Mouse (Mus musculus): Measurements from ENCODE around the gene Pygo2. TPM values are rescaled to one million over a fixed set of nuclear protein-coding genes. Genes with fewer than 3 reads are reported as not detected.
A peak's percentile ranks its signal among the peaks of the same experiment; 100 is the strongest.

Gene Pygo2
- polyA plus RNA-seq, 1 experiment from 2014 or later: 44.0 TPM

DNA sequence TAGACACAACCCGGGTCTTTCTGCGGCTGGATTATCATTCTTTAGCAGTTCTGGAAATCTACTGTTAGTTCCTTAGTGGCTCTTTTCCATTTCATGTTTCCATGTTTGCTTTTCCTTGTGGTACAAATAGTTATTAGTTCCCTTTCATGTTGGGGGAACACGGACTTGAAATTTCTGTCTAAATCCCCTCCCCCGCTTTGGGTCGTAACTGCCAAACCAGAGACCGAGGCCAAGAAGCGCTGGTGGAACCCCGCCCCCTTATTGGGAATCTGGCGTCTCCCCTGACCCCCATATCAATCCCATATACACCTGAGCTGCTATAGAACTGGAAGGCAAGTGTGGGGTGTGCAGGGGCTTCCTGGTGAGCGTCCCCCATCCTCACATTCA lies 34.6 kb upstream of the Pygo2 start:
- no peak overlapping the region for H3K27ac ChIP-seq
- no peaks in the 10 kb centered on the region for H3K36me3 ChIP-seq (replicated peaks)
- no peak for ATAC-seq (replicated peaks)
- H3K4me1 ChIP-seq: peaks cover 65% of the 10 kb centered on the region
- WGBS: 5% methylated on average over 10 of the region's 10 CpGs
- H3K4me3 ChIP-seq: peak overlapping the region; percentile 46; the same call in 1 of the 2 replicates
- peaks cover 24% of the 10 kb centered on the region for H3K27me3 ChIP-seq (replicated peaks)
- H3K9ac ChIP-seq: no peak overlapping the region
- no peaks in the 10 kb centered on the region for H3K9me3 ChIP-seq
- peak overlapping the region; percentile 100 for H3K4me2 ChIP-seq

DNA sequence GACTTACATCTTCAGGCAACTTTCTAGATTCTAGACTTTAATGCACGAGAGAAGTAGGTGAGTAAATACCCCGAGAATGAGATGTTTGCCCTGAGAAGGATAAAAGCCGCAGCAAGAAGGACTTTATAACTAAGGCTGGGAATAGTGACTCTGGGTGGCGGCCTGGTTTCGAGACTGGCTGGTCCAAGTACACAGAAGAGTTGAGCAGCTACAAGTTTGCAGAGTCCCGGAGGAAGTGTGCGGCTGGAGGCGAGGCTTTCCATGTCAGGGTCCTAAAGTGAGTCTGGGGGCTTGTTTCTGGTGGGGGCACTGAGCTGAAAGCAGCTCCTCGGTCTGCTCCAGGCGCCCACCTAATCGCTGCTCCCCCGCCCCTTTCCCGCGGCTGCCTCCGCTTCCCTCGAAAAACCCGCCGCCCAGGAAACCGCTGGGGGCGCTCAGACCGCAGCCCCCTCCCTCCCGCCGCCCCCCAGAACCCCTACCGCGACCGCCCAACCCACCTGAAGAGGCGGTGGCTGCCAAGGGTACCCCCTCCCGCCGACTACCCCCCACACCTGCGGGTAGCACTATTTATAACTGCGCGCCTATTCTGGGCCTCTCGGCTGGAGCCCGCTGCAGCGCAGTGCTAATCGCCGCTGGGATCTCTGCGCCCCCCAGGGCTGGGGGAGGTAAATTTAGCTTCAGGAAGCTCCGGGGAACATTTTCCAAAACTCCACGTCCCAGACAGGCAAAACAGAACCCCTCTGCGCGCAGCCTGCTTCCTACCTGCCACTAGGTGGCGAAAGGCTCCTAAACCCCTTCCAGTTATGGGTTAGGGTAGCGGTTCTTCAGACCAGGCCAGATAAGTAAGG lies 34.0 kb upstream of the Pygo2 start:
- under 1% methylated on average over 44 of the region's 44 CpGs for WGBS
- no peaks in the 10 kb centered on the region for H3K36me3 ChIP-seq (replicated peaks)
- H3K27me3 ChIP-seq (replicated peaks): peaks cover 24% of the 10 kb centered on the region
- H3K9me3 ChIP-seq: no peaks in the 10 kb centered on the region
- H3K4me2 ChIP-seq: peak overlapping the region; percentile 100
- H3K4me3 ChIP-seq: peak overlapping the region; percentile 41
- H3K4me1 ChIP-seq: peaks cover 59% of the 10 kb centered on the region
- no peak overlapping the region for H3K27ac ChIP-seq
- H3K9ac ChIP-seq: peak overlapping the region; percentile 34
- ATAC-seq (replicated peaks): no peak

DNA sequence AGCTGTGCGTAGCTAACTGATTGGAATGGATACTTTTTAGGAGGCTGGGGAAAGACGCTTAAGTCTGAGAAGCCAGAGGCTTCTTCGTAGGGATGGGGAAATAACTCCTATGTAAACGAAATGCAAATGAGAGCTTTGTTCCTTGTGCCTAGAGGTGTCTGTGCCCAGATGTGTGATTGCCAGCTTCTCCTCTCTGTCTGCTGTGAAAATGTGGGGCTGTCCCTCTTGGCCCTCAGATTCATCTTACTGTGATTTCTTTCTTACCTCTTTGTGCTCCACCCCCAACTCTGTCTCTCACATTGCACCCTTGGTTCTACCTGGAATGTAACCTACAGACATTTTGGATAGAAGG lies 33.4 kb upstream of the Pygo2 start:
- Histone ChIP-seq H3K4me2 (peak overlapping the region; percentile 100), H3K27me3 (replicated peaks) (peaks cover 24% of the 10 kb centered on the region), H3K4me3 (peak overlapping the region; percentile 41), H3K9ac (peak overlapping the region; percentile 34), H3K27ac (no peak overlapping the region), H3K4me1 (peaks cover 53% of the 10 kb centered on the region), H3K9me3 (no peaks in the 10 kb centered on the region), H3K36me3 (replicated peaks) (no peaks in the 10 kb centered on the region)
- 2% methylated on average over 4 of the region's 4 CpGs for WGBS
- no peak for ATAC-seq (replicated peaks)

DNA sequence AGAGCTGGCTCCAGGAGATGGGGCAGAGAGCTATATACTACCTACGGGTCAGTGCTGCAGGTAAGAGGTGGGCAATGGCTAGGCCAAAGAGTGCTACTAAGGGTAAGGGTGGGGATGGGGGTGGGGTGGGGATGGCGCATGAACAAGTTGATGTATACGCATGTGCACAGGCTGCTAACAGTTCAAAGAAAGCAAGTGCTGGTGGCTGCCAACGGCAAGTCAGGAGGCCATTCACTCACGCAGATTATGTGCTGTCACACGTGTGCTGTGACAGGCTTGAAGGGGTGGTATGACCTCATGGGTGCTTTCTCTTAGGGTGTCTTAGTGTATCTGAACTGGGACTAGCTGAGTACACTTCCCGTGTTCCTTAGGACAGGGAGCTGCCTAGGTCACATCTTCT lies 28.7 kb upstream of the Pygo2 start:
- Histone ChIP-seq H3K9ac (no peak overlapping the region), H3K27ac (no peak overlapping the region), H3K4me2 (no peak overlapping the region), H3K27me3 (replicated peaks) (peaks cover 3% of the 10 kb centered on the region), H3K9me3 (no peaks in the 10 kb centered on the region), H3K4me3 (no peak overlapping the region), H3K4me1 (peaks cover 7% of the 10 kb centered on the region), H3K36me3 (replicated peaks) (0 out of 2 replicates have a peak, but pooled peaks cover 4% of the 10 kb centered on the region)
- no peak for ATAC-seq (replicated peaks)
- 92% methylated on average over 7 of the region's 7 CpGs for WGBS

DNA sequence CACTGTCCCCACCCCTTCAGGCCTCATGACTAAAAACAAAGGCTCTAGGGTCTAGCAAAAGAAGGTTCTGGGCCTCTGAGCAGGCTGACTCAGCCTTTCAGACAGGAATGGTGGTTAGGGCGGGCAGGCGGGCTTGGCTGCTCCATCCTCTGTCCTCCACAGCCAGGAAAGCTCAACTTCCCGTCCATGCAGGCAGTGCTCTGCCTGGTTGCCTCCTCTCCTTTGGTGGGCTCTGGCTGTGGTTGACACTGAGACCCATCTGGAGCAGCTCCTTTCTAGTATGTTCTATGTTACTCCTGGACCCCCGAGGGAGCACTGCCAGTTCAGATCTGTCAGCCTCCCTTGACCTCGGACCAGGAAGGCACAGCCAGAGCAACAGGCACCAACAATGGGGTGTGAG lies 27.3 kb upstream of the Pygo2 start, which contains the start of gene Lenep:
Gene Lenep, minus strand, starts transcription at position 101 of the 400 bp plus-strand sequence.
- H3K27ac ChIP-seq: no peak within 1 kb of the TSS
- H3K4me2 ChIP-seq: no peak within 1 kb of the TSS
- H3K4me3 ChIP-seq: no peak within 1 kb of the TSS
- no peak for ATAC-seq (replicated peaks)
- WGBS: 72% methylated on average over 5 of the region's 5 CpGs
- H3K36me3 ChIP-seq (replicated peaks): 0 out of 2 replicates have a peak, but pooled peaks cover 8% of the 10 kb centered on the region
- no peaks in the 10 kb centered on the region for H3K4me1 ChIP-seq
- no peak within 1 kb of the TSS for H3K9ac ChIP-seq
- H3K27me3 ChIP-seq (replicated peaks): no peaks in the 10 kb centered on the region
- H3K9me3 ChIP-seq: no peaks in the 10 kb centered on the region

DNA sequence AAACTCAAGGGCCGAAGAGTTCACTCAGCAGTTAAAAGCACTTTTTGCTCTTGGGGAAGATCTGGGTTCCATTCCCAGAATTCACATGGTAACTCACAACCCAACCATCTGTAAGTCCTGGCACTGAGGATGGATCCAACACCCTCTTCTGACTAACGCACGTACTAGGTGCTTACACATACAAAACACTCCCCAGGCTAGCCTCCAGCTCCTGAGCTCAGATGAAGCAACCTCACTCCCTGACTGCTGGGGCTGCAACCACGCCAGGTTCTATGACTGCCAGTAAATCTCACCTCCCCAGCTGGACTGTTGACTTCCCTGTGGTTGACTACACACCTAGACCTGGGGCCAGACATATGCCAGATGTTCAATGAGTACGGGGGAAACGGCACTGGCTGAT lies 23.1 kb upstream of the Pygo2 start:
- Histone ChIP-seq H3K36me3 (replicated peaks) (0 out of 2 replicates have a peak, but pooled peaks cover 8% of the 10 kb centered on the region), H3K9ac (no peak overlapping the region), H3K4me2 (no peak overlapping the region), H3K27me3 (replicated peaks) (no peaks in the 10 kb centered on the region), H3K9me3 (no peaks in the 10 kb centered on the region), H3K4me3 (no peak overlapping the region), H3K4me1 (peaks cover 16% of the 10 kb centered on the region), H3K27ac (no peak overlapping the region)
- ATAC-seq (replicated peaks): no peak
- WGBS: 93% methylated on average over 6 of the region's 6 CpGs

DNA sequence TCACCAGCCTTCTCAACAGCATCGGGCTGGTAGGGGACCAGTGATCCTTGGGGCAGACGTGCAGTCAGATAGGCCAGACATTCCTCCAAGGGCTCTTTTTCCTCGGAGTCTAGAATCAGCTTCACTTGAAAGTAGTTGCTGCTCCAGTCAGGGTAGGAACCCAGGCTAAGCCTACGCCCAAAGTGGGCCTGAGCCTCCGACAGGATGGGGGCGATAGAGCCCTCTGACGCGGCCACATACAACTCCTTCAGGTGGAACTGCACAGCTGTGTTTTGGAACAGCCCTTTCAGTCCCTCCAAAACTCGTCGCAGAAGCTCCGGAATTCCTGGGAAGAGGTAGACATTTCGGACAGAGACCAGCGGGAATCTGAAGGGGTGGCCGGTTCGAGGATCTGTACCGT lies 21.6 kb upstream of the Pygo2 start:
- Histone ChIP-seq H3K36me3 (replicated peaks) (0 out of 2 replicates have a peak, but pooled peaks cover 8% of the 10 kb centered on the region), H3K9me3 (no peaks in the 10 kb centered on the region), H3K4me3 (no peak overlapping the region), H3K27ac (no peak overlapping the region), H3K27me3 (replicated peaks) (no peaks in the 10 kb centered on the region), H3K4me1 (peaks cover 16% of the 10 kb centered on the region), H3K9ac (no peak overlapping the region), H3K4me2 (no peak overlapping the region)
- 63% methylated on average over 16 of the region's 16 CpGs for WGBS
- ATAC-seq (replicated peaks): no peak

DNA sequence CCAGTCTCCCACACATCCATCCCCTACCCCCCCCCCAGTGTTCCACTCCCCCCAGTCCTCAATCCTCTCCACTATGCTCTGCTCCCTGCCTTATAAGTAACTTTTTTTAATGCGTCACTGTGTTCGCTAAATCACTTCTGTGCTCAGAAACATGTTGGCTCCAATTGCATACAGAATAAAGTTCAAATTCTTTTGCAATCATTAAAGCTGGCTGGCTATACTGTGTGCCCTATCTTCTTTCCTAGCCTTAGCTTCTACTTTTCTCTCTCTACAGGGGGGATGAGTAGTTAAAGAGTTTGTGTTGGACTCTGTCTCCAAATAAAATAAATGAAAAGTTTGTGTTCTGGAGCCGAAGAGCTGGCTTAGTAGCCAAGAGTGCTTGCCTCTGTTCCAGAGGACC lies 20.3 kb upstream of the Pygo2 start:
- no peak for ATAC-seq (replicated peaks)
- Histone ChIP-seq H3K4me1 (peaks cover 16% of the 10 kb centered on the region), H3K4me2 (no peak overlapping the region), H3K36me3 (replicated peaks) (peaks cover 9% of the 10 kb centered on the region), H3K27me3 (replicated peaks) (no peaks in the 10 kb centered on the region), H3K9me3 (no peaks in the 10 kb centered on the region), H3K4me3 (no peak overlapping the region), H3K9ac (no peak overlapping the region), H3K27ac (no peak overlapping the region)
- WGBS: 98% methylated on average over 3 of the region's 3 CpGs

DNA sequence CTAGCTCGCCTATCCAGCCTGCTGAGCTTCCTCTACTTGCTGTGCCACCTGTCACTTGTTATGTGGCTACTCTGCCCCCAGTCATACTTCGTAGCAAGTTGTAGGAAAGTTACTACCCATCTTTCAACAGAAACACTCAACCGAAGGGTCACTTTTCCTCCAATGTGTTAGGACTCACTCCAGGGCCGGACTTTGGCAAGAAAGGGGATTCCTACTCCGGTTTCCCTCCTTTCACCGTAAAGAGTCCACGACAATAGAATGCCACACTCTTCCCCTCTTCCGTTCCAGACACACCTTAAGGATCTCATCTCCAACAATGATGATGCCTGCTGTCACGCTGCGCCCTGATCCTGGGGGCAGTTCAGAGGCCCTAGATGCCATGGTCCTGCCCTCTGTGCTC lies 19.1 kb upstream of the Pygo2 start:
- peak overlapping the region; percentile 44 for H3K4me3 ChIP-seq
- peaks cover 16% of the 10 kb centered on the region for H3K4me1 ChIP-seq
- H3K4me2 ChIP-seq: peak overlapping the region; percentile 75
- peak overlapping the region; percentile 65 for H3K27ac ChIP-seq
- no peaks in the 10 kb centered on the region for H3K27me3 ChIP-seq (replicated peaks)
- ATAC-seq (replicated peaks): no peak
- H3K9me3 ChIP-seq: no peaks in the 10 kb centered on the region
- H3K36me3 ChIP-seq (replicated peaks): peaks cover 15% of the 10 kb centered on the region
- H3K9ac ChIP-seq: peak overlapping the region; percentile 47
- WGBS: 86% methylated on average over 10 of the region's 10 CpGs

DNA sequence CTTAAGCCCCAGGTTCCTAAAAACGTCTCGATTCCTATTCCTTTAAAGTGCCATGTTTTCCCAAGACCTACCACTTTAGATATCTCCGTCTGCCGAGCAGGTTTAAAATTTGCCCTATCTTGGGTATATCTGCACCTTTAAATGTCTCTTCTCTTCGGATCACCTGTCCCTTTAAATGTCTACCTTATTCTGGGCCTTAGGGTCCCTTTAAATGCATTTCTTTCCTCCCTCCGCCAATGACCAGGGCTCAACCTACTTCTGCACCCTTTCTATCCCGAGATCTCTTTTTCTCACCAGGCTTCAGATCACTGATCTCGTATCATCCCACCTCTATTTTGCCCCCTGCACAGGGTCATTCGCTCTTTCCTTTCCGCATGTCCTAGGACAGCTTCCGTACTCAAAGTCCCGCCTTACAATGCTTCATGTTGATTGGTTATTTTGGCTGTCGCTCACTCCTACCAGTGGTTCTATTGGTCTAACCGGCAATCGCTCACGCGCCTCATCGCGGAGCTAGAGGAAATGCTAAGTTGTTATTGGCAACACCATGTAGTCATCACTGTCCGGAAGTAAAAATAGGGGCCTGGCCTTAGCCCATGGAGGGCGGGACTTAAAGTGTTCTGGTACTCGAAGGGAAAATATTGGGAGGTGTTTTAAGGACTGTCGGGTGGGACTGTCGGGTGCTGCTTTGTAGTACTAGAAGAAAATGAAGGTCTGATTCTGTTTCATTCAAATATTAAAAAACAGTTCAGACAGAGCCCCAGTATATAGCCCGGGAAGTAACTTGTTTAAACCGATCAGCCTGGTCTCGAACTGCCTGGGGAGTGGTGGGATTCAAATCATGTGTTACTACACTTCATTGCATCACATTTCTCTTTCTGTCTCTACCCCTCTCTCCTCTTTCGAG lies 18.3 kb upstream of the Pygo2 start, which contains the start of gene Flad1:
Gene Flad1, minus strand, starts transcription at position 381 of the 904 bp plus-strand sequence.
- H3K27ac ChIP-seq: peak within 1 kb of the TSS; percentile 65
- H3K27me3 ChIP-seq (replicated peaks): no peaks in the 10 kb centered on the region
- peaks cover 15% of the 10 kb centered on the region for H3K36me3 ChIP-seq (replicated peaks)
- peak within 1 kb of the TSS; percentile 44 for H3K4me3 ChIP-seq
- no peaks in the 10 kb centered on the region for H3K9me3 ChIP-seq
- H3K4me1 ChIP-seq: peaks cover 19% of the 10 kb centered on the region
- WGBS: 6% methylated on average over 28 of the region's 28 CpGs
- H3K4me2 ChIP-seq: peak within 1 kb of the TSS; percentile 75
- H3K9ac ChIP-seq: peak within 1 kb of the TSS; percentile 47
- ATAC-seq (replicated peaks): peak; percentile 99

DNA sequence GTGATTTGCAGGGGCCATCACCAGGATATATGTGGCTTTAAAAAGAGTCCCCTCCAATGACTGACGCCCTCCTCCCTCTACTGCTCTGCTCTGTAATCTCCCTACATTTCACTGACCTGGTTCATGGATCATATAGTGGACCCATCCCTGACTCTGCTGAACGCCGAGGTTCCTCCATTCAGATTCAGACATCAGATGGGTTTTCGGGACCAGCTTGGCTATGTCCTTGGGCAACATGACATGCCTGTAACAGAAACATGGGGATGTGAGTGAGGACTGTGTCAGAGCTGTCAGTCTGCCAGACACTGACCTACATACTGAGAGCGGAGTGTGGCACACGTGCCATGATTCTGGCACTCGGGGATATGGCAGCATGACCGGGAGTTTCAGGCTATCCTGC lies 13.9 kb upstream of the Pygo2 start:
- H3K4me1 ChIP-seq: peaks cover 27% of the 10 kb centered on the region
- H3K9ac ChIP-seq: no peak overlapping the region
- no peak overlapping the region for H3K4me3 ChIP-seq
- H3K4me2 ChIP-seq: no peak overlapping the region
- no peak for ATAC-seq (replicated peaks)
- no peaks in the 10 kb centered on the region for H3K27me3 ChIP-seq (replicated peaks)
- H3K9me3 ChIP-seq: no peaks in the 10 kb centered on the region
- WGBS: 98% methylated on average over 8 of the region's 8 CpGs
- peaks cover 10% of the 10 kb centered on the region for H3K36me3 ChIP-seq (replicated peaks)
- no peak overlapping the region for H3K27ac ChIP-seq

DNA sequence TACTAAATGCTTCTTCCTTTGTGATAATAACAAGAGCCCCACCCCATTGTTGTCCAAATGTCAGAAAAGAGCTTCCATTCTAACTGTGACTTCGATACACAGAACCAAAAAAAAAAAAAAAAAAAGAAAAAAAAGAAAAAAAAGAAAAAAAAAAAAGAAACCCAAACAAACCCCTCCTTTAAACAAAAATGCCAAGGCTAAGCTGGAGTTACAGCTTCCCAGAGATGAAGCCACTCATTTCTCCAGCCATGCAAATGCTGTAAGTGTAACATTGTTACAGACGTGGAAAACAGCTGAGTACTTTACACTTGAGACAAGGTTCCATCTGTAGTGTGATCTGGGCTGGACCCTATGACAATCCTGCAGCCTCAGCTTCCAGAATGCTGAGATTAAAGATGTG lies 12.9 kb upstream of the Pygo2 start:
- H3K9me3 ChIP-seq: no peaks in the 10 kb centered on the region
- H3K27ac ChIP-seq: peak overlapping the region; percentile 83
- H3K4me3 ChIP-seq: peak overlapping the region; percentile 60
- H3K4me2 ChIP-seq: peak overlapping the region; percentile 98
- 30% methylated on average over 2 of the region's 2 CpGs for WGBS
- no peaks in the 10 kb centered on the region for H3K27me3 ChIP-seq (replicated peaks)
- peaks cover 10% of the 10 kb centered on the region for H3K36me3 ChIP-seq (replicated peaks)
- peak overlapping the region; percentile 37 for H3K9ac ChIP-seq
- ATAC-seq (replicated peaks): no peak
- H3K4me1 ChIP-seq: peaks cover 35% of the 10 kb centered on the region

All from midbrain, embryonic 15.5 days (tissue).